Mouse (Mus musculus) intestine, embryonic 14.5 days (tissue): ENCODE measurements around the gene Syngr4. TPM values are rescaled to one million over a fixed set of nuclear protein-coding genes. Genes with fewer than 3 reads are reported as not detected.
"Not testable (repeated sequence)": the region's sequence is repeated elsewhere in the genome, so short reads cannot be mapped to it uniquely, and the experiment has no call there.

Experiments
- ATAC-seq: fragments of 200-750 bp; cut with Nextera tagmentation; replicated peaks from 2 replicates; pipeline ENCODE4 v1.8.0; 2017; ENCODE audit warnings: low read depth, moderate number of reproducible peaks, moderate TSS enrichment, moderate library complexity; ENCODE audit not compliant: low FRiP score, low TSS enrichment
- DNase-seq: peaks from one replicate; pipeline ENCODE4 v3.0.0-alpha.2; 2018; ENCODE audit warnings: low spot score
- H3K27ac ChIP-seq: fragments of 300-500 bp; sonication (generic); 2 replicates; pipeline ENCODE4 v1.5.1; 2014; ENCODE audit warnings: low read depth, mild to moderate bottlenecking, control low read depth
- H3K27me3 ChIP-seq: fragments of 300-500 bp; sonication (generic); replicated peaks from 2 replicates; pipeline ENCODE4 v1.6.1; 2014; ENCODE audit warnings: low read length, control low read depth; ENCODE audit not compliant: control insufficient read depth, insufficient read depth
- H3K36me3 ChIP-seq: fragments of 300-500 bp; sonication (generic); 2 replicates; pipeline ENCODE4 v1.6.1; 2014; ENCODE audit warnings: low read length, control low read depth; ENCODE audit not compliant: control insufficient read depth, insufficient read depth
- H3K4me1 ChIP-seq: fragments of 300-500 bp; sonication (generic); replicated peaks from 2 replicates; pipeline ENCODE4 v1.6.1; 2014; ENCODE audit warnings: low read length, control low read depth, mixed read lengths; ENCODE audit not compliant: control insufficient read depth, insufficient read depth
- H3K4me2 ChIP-seq: fragments of 300-500 bp; sonication (generic); 2 replicates; pipeline ENCODE4 v1.6.1; 2014; ENCODE audit warnings: low read length
- H3K4me3 ChIP-seq: fragments of 300-500 bp; sonication (generic); 2 replicates; pipeline ENCODE4 v1.5.1; 2014; ENCODE audit warnings: low read depth, low read length, control low read depth, mixed read lengths
- H3K9ac ChIP-seq: fragments of 300-500 bp; sonication (generic); 2 replicates; pipeline ENCODE4 v1.6.1; 2014; ENCODE audit warnings: mild to moderate bottlenecking, low read length
- H3K9me3 ChIP-seq: fragments of 300-500 bp; sonication (generic); 2 replicates; pipeline ENCODE4 v1.6.1; 2016; ENCODE audit warnings: low read length, control low read depth; ENCODE audit not compliant: control insufficient read depth
- WGBS: fragments of 180-500 bp; shearing (Covaris S2); extraction: QIAGEN DNeasy Blood & Tissue Kit; methylation state at CpG from one replicate; pipeline ENCODE4 v1.1.7; 2014; 5-methylcytosine and 5-hydroxymethylcytosine counted together
- polyA plus RNA-seq: library from polyadenylated mRNA; unstranded; fragments of >200 nt; fragmentation: Nextera tagmentation; extraction: Ambion mirVana; gene quantifications from 2 replicates; pipeline ENCODE4 v1.2.1, GENCODE M21; 2014

Gene Syngr4
- polyA plus RNA-seq, 1 experiment from 2014 or later, result 0.99 TPM

DNA sequence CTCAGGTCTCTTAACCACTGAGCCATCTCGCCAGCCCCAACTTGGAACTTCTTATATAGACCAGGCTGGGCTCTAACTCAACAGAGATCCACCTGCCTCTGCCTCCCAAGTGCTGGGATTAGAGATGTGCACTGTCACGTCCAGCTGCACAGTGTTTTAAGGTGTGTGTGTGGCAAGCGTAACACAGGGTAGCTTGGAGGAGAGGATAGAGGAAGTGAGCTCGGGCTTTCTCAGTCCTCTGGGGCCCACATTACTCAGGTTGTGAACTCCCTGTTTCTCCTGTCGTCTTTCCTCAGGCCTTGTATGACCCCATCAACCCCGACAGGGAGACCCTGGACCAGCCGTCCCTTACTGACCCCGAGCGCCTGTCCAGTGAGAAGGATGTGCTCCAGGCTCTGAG lies 10.1 kb upstream of the Syngr4 start:
- H3K9ac ChIP-seq, result no peak overlapping the region
- H3K27me3 ChIP-seq, result no peaks in the 10 kb centered on the region
- no peak for DNase-seq
- H3K4me3 ChIP-seq, result no peak overlapping the region
- H3K4me1 ChIP-seq, result no peaks in the 10 kb centered on the region
- H3K4me2 ChIP-seq, result no peak overlapping the region
- peaks cover 12% of the 10 kb centered on the region; the same call in 1 of the 2 replicates for H3K36me3 ChIP-seq
- H3K9me3 ChIP-seq, result no peaks in the 10 kb centered on the region
- WGBS, result 89% methylated on average over 9 of the region's 9 CpGs
- ATAC-seq, result no peak
- no peak overlapping the region for H3K27ac ChIP-seq

DNA sequence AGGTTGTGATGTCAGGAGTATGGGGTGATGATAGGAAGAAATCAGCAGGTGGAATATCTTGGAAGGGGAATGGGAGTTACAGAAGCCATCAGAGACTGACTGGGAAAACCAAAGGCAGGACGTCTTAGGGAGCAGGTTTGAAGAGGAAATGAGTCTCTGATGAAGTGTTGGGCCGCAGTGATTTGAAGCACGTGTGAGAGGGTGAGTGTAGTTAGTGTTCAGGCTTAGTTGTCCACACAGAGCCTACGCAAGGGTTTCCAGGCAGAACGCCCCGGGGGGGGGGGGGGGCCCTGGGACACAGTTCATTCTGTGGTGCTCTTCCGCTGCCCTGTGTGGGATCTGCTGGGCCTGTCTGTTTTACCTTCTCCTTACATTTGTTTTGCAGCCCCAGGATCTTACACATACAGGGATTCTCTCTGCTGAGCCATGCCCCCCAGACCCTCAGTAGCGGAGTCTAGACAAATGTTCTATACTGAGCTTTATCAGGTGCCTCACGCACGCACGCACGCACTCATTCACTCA lies 6.0 kb upstream of the Syngr4 start:
- WGBS, result 75% methylated on average over 12 of the region's 12 CpGs
- 0 out of 2 replicates have a peak, but pooled peaks cover 7% of the 10 kb centered on the region for H3K36me3 ChIP-seq
- H3K27ac ChIP-seq, result 0 out of 2 replicates have a peak overlapping the region, but pooled peaks have one; percentile 27
- ATAC-seq (no peak), DNase-seq (no peak)
- no peak overlapping the region for H3K9ac ChIP-seq
- H3K4me2 ChIP-seq, result no peak overlapping the region
- no peak overlapping the region for H3K4me3 ChIP-seq
- no peaks in the 10 kb centered on the region for H3K27me3 ChIP-seq
- no peaks in the 10 kb centered on the region for H3K9me3 ChIP-seq
- H3K4me1 ChIP-seq, result no peaks in the 10 kb centered on the region; the same call in 1 of the 2 replicates

DNA sequence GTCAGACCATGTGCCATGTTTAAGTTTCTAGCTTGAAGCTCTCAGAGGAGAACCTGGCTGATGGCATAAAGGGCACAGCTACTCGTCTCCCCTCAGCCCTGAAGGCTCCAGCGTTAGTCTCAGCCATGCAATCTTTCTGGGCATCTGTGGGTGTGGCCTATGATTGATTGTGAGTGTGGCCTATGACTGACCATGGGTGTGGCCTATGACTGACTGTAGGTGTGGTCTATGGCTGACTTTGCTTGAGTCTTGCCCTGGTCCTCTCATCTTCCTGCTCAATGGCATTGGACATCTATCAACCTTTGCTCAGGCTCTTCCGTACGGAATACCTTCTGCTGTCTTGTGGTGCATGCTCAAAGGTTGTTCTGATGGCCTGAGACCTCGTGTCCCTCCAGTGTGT lies 5.0 kb upstream of the Syngr4 start:
- H3K4me2 ChIP-seq, result no peak overlapping the region

DNA sequence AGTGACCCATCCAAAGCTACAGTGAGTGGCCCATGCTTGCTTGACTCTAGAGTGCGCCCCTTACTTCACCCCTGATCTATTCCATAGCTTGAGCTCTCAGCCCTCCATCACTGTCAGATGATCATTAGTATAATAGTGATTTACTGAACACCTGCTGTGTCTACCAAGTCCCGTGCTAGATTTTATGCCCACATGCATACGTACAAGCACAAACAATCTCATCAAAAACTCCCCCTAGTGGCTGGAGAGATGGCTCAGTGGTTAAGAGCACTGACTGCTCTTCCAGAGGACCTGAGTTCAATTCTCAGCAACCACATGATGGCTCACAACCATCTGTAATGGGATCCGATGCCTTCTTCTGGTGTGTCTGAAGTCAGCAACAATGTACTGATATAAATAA lies 1.6 kb upstream of the Syngr4 start:
- 63% methylated on average over 4 of the region's 4 CpGs for WGBS
- not testable (repeated sequence) for DNase-seq, H3K27me3 ChIP-seq, H3K4me3 ChIP-seq, H3K27ac ChIP-seq, H3K9ac ChIP-seq, H3K36me3 ChIP-seq, ATAC-seq, H3K9me3 ChIP-seq, H3K4me1 ChIP-seq
- peak overlapping the region; percentile 78 for H3K4me2 ChIP-seq

More for the DNA sequence above, 5.0 kb upstream of the Syngr4 start:
- H3K9ac ChIP-seq, result no peak overlapping the region
- 48% methylated on average over 5 of the region's 5 CpGs for WGBS
- H3K9me3 ChIP-seq, result no peaks in the 10 kb centered on the region
- no peaks in the 10 kb centered on the region; the same call in 1 of the 2 replicates for H3K4me1 ChIP-seq
- DNase-seq, result no peak
- no peaks in the 10 kb centered on the region for H3K27me3 ChIP-seq
- H3K36me3 ChIP-seq, result no peaks in the 10 kb centered on the region
- ATAC-seq, result no peak
- no peak overlapping the region for H3K4me3 ChIP-seq
- H3K27ac ChIP-seq, result no peak overlapping the region

DNA sequence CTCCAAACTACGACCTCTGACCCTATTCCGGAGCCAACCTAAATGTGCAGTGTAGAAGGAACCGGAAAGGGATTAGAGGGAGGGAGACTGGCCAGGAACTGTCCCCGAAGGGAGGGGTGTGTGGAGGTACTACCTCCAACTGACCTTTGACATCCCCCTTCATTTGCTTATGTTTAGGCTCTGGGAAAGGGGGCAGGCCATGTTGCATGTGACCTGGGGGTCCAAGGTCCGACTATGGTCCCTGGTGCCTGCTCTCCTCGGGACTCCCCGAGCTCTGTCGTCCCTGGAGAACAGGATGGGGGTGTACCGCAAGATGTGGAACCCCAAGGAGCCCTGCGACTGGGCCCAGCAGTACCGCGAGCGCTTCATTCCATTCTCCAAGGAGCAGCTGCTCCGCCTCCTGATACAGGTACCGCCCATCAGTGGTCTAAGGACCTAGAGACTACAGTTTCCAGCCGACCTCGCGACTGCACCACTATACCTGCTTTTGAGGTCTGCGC lies 794 bp upstream of the Syngr4 start:
- ATAC-seq (peak; percentile 75), DNase-seq (peak; percentile 82)
- peak overlapping the region; percentile 76 for H3K27ac ChIP-seq
- H3K4me3 ChIP-seq, result peak overlapping the region; percentile 57
- H3K36me3 ChIP-seq, result no peaks in the 10 kb centered on the region
- H3K9me3 ChIP-seq, result no peaks in the 10 kb centered on the region
- H3K9ac ChIP-seq, result peak overlapping the region; percentile 64
- H3K4me1 ChIP-seq, result no peaks in the 10 kb centered on the region; the same call in 1 of the 2 replicates
- H3K27me3 ChIP-seq, result no peaks in the 10 kb centered on the region
- WGBS, result 2% methylated on average over 19 of the region's 19 CpGs
- peak overlapping the region; percentile 78 for H3K4me2 ChIP-seq

DNA sequence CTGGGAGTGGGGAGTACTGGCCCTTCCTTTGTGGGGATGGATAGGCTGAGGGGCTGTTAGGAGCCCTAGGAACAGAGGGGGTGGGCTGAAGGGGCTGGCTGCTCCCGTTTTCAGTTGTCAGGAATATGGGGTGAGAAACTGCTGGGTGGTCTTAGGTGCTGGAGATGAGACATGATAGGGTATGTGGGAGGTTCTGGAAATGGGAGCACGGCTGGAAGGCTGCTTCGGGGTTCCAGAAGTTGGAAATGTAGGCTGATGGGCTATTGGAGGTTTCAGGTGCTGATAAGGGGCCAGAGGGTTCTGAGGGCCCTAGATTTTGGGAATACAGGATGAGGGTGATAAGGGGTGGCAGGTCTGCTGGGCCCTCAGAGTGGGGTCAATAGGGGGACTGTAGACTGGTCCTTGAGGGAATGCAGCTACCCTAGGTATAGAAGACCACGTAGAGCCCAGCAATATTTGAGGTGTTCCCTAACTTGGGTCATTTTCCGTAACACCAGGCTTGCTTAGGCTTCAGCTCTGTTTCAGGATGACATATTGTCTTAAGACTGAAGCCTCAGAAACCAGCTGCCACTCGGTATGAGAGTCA lies 490 bp downstream of the Syngr4 start:
- no peak for DNase-seq
- Histone ChIP-seq H3K9me3 (no peaks in the 10 kb centered on the region), H3K4me1 (no peaks in the 10 kb centered on the region; the same call in 1 of the 2 replicates), H3K4me2 (peak overlapping the region; percentile 78), H3K36me3 (no peaks in the 10 kb centered on the region), H3K27me3 (no peaks in the 10 kb centered on the region), H3K9ac (no peak overlapping the region), H3K4me3 (peak overlapping the region; percentile 57), H3K27ac (0 out of 2 replicates have a peak overlapping the region, but pooled peaks have one; percentile 57)
- WGBS, result 71% methylated on average over 6 of the region's 6 CpGs
- peak; percentile 18; the same call in 1 of the 2 replicates for ATAC-seq

DNA sequence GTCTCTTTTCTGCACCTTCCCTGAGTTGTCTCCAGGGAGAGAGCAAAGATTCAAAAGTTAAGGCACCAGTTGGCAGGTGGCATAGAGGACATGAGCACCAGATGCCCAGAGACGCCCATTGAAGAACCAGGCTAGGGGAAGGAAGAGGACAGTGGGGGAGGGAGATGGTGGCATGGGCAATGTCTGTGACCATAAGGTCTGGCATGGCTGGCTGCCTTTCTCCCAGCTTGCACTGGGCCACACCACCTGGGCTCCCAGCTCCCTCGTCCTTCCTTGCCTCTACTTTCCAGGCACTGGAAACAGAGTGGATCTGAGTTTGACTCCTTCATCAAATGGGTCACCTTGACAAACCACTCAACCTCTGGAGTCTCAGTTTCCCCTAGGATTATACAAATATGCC lies 3.9 kb downstream of the Syngr4 start:
- Histone ChIP-seq H3K27me3 (no peaks in the 10 kb centered on the region), H3K9ac (no peak overlapping the region), H3K27ac (no peak overlapping the region), H3K36me3 (no peaks in the 10 kb centered on the region), H3K4me3 (no peak overlapping the region), H3K4me2 (no peak overlapping the region), H3K4me1 (no peaks in the 10 kb centered on the region; the same call in 1 of the 2 replicates), H3K9me3 (no peaks in the 10 kb centered on the region)
- ATAC-seq, result no peak
- no peak for DNase-seq
- whole genome bisulfite sequencing, result 87% methylated on average over 2 of the region's 2 CpGs

DNA sequence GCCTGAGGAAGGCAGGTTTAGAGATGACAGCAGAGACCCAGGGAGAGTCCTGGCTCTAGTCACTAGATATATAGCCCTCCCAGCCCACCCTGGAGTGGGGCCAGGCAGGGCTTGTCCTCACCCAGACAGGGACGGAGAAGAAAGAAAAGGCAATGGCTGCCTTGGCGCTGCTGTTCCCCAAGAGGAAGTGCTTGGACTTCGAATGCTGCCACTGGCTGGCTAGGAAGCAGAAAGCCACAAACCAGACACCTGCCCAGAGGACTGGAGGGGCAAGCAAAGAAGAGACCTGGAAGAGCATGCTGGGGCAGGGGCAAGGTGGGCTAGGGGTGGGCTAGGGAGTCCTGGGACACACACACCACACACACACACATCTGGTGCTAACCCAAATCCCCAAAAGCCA lies 9.3 kb downstream of the Syngr4 start:
- Histone ChIP-seq H3K36me3 (peaks cover 33% of the 10 kb centered on the region), H3K27ac (no peak overlapping the region), H3K27me3 (no peaks in the 10 kb centered on the region), H3K4me1 (no peaks in the 10 kb centered on the region), H3K4me3 (no peak overlapping the region), H3K4me2 (no peak overlapping the region), H3K9ac (no peak overlapping the region), H3K9me3 (no peaks in the 10 kb centered on the region)
- DNase-seq (no peak), ATAC-seq (no peak)
- 39% methylated on average over 3 of the region's 3 CpGs for WGBS

DNA sequence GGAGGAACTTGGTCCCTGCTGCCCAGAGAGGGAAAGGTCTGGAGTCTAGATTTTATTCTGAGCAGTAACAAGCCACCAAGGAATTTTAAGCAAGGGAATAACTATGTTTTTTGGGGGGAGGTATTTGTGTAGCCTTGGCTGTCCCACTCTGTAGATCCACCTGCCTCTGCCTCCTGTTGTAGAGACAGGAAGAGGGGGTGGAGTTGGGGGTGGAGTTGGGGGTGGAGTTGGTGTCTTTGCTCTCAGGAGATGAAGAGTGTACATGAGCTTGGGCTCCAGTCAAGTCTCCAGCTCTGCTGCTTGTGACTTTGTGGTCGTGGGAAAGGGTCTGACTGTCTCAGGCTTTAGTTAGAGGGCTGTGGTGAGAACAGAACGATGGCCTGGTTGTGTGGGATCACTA lies 15.5 kb downstream of the Syngr4 start:
- DNase-seq (no peak), ATAC-seq (no peak)
- peaks cover 92% of the 10 kb centered on the region for H3K36me3 ChIP-seq
- H3K27me3 ChIP-seq, result no peaks in the 10 kb centered on the region
- 0 out of 2 replicates have a peak, but pooled peaks cover 2% of the 10 kb centered on the region for H3K9me3 ChIP-seq
- no peak overlapping the region for H3K4me3 ChIP-seq
- H3K4me2 ChIP-seq, result no peak overlapping the region
- H3K9ac ChIP-seq, result no peak overlapping the region
- 92% methylated on average over 2 of the region's 2 CpGs for WGBS
- no peaks in the 10 kb centered on the region for H3K4me1 ChIP-seq
- no peak overlapping the region for H3K27ac ChIP-seq
